Mouse (Mus musculus): ENCODE data around the gene Stx1a. TPM values are rescaled to one million over a fixed set of nuclear protein-coding genes. Genes with fewer than 3 reads are reported as not detected.

The Stx1a gene
- polyA plus RNA-seq, 1 experiment: 5.3 TPM

- Histone ChIP-seq H3ac (ENCODE audit: control insufficient read depth, insufficient read length, low read depth) (no peak overlapping the region), H3K27me3 (ENCODE audit: control insufficient read depth, insufficient read depth, insufficient read length) (no peaks in the 10 kb centered on the region), H3K4me3 (ENCODE audit: insufficient read depth, poor library complexity, severe bottlenecking) (no peak overlapping the region), H3K79me2 (ENCODE audit: control insufficient read depth, insufficient read depth) (peaks cover 24% of the 10 kb centered on the region), H3K79me3 (ENCODE audit: low read depth) (peaks cover 4% of the 10 kb centered on the region), H3K36me3 (ENCODE audit: control insufficient read depth, insufficient read depth) (no peaks in the 10 kb centered on the region)
- no peak for TF ChIP-seq CEBPB (IDR thresholded peaks at IDR 0.05; ENCODE audit: low read depth)
- no peak for TF ChIP-seq CTCF (IDR thresholded peaks at IDR 0.05; ENCODE audit: control insufficient read depth, insufficient read depth, insufficient read length)
- no peak for TF ChIP-seq MYOG (IDR thresholded peaks at IDR 0.05; ENCODE audit: control insufficient read depth, extremely low read depth, insufficient read length)
- TF ChIP-seq MAX (IDR thresholded peaks at IDR 0.05): no peak
- no peak for TF ChIP-seq USF1 (IDR thresholded peaks at IDR 0.05; ENCODE audit: low read depth)
- no peak for TF ChIP-seq MYOD1 (IDR thresholded peaks at IDR 0.05; ENCODE audit: control insufficient read depth, insufficient read length, low read depth)
- TF ChIP-seq FOSL1 (IDR thresholded peaks at IDR 0.05; ENCODE audit: insufficient read depth, low read length, poor library complexity, severe bottlenecking): no peak
Observed at GRCm38 (mm10) chr5:135021814-135022213, 1.5 kb upstream of the Stx1a start.

GRCm38 (mm10) chr5:135024665-135025224, 1.5 kb downstream of the Stx1a start:
- TF ChIP-seq USF1 (IDR thresholded peaks at IDR 0.05; ENCODE audit: low read depth) (no peak), CTCF (IDR thresholded peaks at IDR 0.05; ENCODE audit: control insufficient read depth, insufficient read depth, insufficient read length) (no peak), MYOD1 (IDR thresholded peaks at IDR 0.05; ENCODE audit: control insufficient read depth, insufficient read length, low read depth) (no peak), FOSL1 (IDR thresholded peaks at IDR 0.05; ENCODE audit: insufficient read depth, low read length, poor library complexity, severe bottlenecking) (no peak), MYOG (IDR thresholded peaks at IDR 0.05; ENCODE audit: control insufficient read depth, extremely low read depth, insufficient read length) (no peak), CEBPB (IDR thresholded peaks at IDR 0.05; ENCODE audit: low read depth) (no peak), MAX (IDR thresholded peaks at IDR 0.05) (no peak)
- no peak overlapping the region for H3ac ChIP-seq (ENCODE audit: control insufficient read depth, insufficient read length, low read depth)
- H3K27me3 ChIP-seq (ENCODE audit: control insufficient read depth, insufficient read depth, insufficient read length): no peaks in the 10 kb centered on the region
- H3K79me2 ChIP-seq (ENCODE audit: control insufficient read depth, insufficient read depth): peaks cover 31% of the 10 kb centered on the region
- H3K4me3 ChIP-seq (ENCODE audit: insufficient read depth, poor library complexity, severe bottlenecking): no peak overlapping the region
- peaks cover 4% of the 10 kb centered on the region for H3K79me3 ChIP-seq (ENCODE audit: low read depth)
- no peaks in the 10 kb centered on the region for H3K36me3 ChIP-seq (ENCODE audit: control insufficient read depth, insufficient read depth)

- Histone ChIP-seq H3K79me3 (ENCODE audit: low read depth) (peaks cover 4% of the 10 kb centered on the region), H3K27me3 (ENCODE audit: control insufficient read depth, insufficient read depth, insufficient read length) (no peaks in the 10 kb centered on the region), H3K79me2 (ENCODE audit: control insufficient read depth, insufficient read depth) (peaks cover 41% of the 10 kb centered on the region), H3ac (ENCODE audit: control insufficient read depth, insufficient read length, low read depth) (no peak overlapping the region), H3K4me3 (ENCODE audit: insufficient read depth, poor library complexity, severe bottlenecking) (no peak overlapping the region), H3K36me3 (ENCODE audit: control insufficient read depth, insufficient read depth) (no peaks in the 10 kb centered on the region)
- TF ChIP-seq USF1 (IDR thresholded peaks at IDR 0.05; ENCODE audit: low read depth) (no peak), CTCF (IDR thresholded peaks at IDR 0.05; ENCODE audit: control insufficient read depth, insufficient read depth, insufficient read length) (no peak), MAX (IDR thresholded peaks at IDR 0.05) (no peak), MYOG (IDR thresholded peaks at IDR 0.05; ENCODE audit: control insufficient read depth, extremely low read depth, insufficient read length) (no peak), CEBPB (IDR thresholded peaks at IDR 0.05; ENCODE audit: low read depth) (no peak), MYOD1 (IDR thresholded peaks at IDR 0.05; ENCODE audit: control insufficient read depth, insufficient read length, low read depth) (no peak), FOSL1 (IDR thresholded peaks at IDR 0.05; ENCODE audit: insufficient read depth, low read length, poor library complexity, severe bottlenecking) (no peak)
Observed at GRCm38 (mm10) chr5:135025899-135026298, 2.6 kb downstream of the Stx1a start.

- H3K4me3 ChIP-seq (ENCODE audit: insufficient read depth, poor library complexity, severe bottlenecking): no peak overlapping the region
- H3K79me2 ChIP-seq (ENCODE audit: control insufficient read depth, insufficient read depth): peaks cover 42% of the 10 kb centered on the region
- H3K36me3 ChIP-seq (ENCODE audit: control insufficient read depth, insufficient read depth): no peaks in the 10 kb centered on the region
- H3K79me3 ChIP-seq (ENCODE audit: low read depth): peaks cover 16% of the 10 kb centered on the region
- H3K27me3 ChIP-seq (ENCODE audit: control insufficient read depth, insufficient read depth, insufficient read length): no peaks in the 10 kb centered on the region
- H3ac ChIP-seq (ENCODE audit: control insufficient read depth, insufficient read length, low read depth): no peak overlapping the region
- TF ChIP-seq CEBPB (IDR thresholded peaks at IDR 0.05; ENCODE audit: low read depth) (no peak), MYOG (IDR thresholded peaks at IDR 0.05; ENCODE audit: control insufficient read depth, extremely low read depth, insufficient read length) (no peak), MYOD1 (IDR thresholded peaks at IDR 0.05; ENCODE audit: control insufficient read depth, insufficient read length, low read depth) (no peak), MAX (IDR thresholded peaks at IDR 0.05) (no peak)
Observed at GRCm38 (mm10) chr5:135029007-135029854, 5.9 kb downstream of the Stx1a start.

GRCm38 (mm10) chr5:135032581-135032980, 9.3 kb downstream of the Stx1a start:
- no peak for TF ChIP-seq MAX (IDR thresholded peaks at IDR 0.05)
- TF ChIP-seq FOSL1 (IDR thresholded peaks at IDR 0.05; ENCODE audit: insufficient read depth, low read length, poor library complexity, severe bottlenecking): no peak
- TF ChIP-seq CEBPB (IDR thresholded peaks at IDR 0.05; ENCODE audit: low read depth): no peak
- no peak for TF ChIP-seq MYOD1 (IDR thresholded peaks at IDR 0.05; ENCODE audit: control insufficient read depth, insufficient read length, low read depth)
- TF ChIP-seq USF1 (IDR thresholded peaks at IDR 0.05; ENCODE audit: low read depth): no peak
- TF ChIP-seq CTCF (IDR thresholded peaks at IDR 0.05; ENCODE audit: control insufficient read depth, insufficient read depth, insufficient read length): no peak
- no peak for TF ChIP-seq MYOG (IDR thresholded peaks at IDR 0.05; ENCODE audit: control insufficient read depth, extremely low read depth, insufficient read length)
- H3K36me3 ChIP-seq (ENCODE audit: control insufficient read depth, insufficient read depth): no peaks in the 10 kb centered on the region
- H3K79me2 ChIP-seq (ENCODE audit: control insufficient read depth, insufficient read depth): peaks cover 24% of the 10 kb centered on the region
- no peaks in the 10 kb centered on the region for H3K27me3 ChIP-seq (ENCODE audit: control insufficient read depth, insufficient read depth, insufficient read length)
- H3K4me3 ChIP-seq (ENCODE audit: insufficient read depth, poor library complexity, severe bottlenecking): no peak overlapping the region
- H3K79me3 ChIP-seq (ENCODE audit: low read depth): peaks cover 15% of the 10 kb centered on the region
- H3ac ChIP-seq (ENCODE audit: control insufficient read depth, insufficient read length, low read depth): no peak overlapping the region
